Mouse (Mus musculus): ENCODE data around the gene Mmp28. TPM values are rescaled to one million over a fixed set of nuclear protein-coding genes. Genes with fewer than 3 reads are reported as not detected.

Mmp28 gene
- polyA plus RNA-seq (2015; fragmentation: Nextera tagmentation; extraction: Ambion mirVana): 2.6 and 4.9 TPM in 2 replicates

DNA sequence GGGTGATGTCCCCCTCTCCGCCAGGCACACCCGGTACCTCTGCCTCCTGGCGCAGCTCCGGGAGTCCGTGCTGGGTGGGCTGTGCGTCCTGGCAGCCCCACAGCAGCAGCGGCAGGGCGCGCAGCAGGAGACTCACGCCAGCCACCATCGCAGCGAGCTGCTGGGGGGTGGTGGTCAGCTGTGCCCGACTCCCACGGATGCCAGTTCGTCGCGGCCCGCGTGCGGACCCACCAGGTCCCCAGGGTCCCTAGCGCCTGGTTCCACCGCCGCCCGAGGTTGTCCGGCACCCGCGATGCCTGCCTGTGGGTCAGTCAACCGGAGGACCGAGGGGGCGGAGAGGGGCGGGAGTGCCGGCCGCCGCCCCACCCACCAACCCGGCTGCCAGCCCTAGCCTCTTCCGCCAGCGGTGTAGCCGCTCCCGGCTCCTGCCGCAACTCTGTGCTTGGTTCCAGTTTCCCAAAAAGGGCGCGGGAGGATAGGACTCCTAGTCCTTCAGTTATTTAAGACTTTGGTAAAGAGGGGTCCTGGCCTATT is at the start of gene Mmp28:
Gene Mmp28, minus strand, starts transcription at position 361 of the 534 bp plus-strand sequence.

DNA sequence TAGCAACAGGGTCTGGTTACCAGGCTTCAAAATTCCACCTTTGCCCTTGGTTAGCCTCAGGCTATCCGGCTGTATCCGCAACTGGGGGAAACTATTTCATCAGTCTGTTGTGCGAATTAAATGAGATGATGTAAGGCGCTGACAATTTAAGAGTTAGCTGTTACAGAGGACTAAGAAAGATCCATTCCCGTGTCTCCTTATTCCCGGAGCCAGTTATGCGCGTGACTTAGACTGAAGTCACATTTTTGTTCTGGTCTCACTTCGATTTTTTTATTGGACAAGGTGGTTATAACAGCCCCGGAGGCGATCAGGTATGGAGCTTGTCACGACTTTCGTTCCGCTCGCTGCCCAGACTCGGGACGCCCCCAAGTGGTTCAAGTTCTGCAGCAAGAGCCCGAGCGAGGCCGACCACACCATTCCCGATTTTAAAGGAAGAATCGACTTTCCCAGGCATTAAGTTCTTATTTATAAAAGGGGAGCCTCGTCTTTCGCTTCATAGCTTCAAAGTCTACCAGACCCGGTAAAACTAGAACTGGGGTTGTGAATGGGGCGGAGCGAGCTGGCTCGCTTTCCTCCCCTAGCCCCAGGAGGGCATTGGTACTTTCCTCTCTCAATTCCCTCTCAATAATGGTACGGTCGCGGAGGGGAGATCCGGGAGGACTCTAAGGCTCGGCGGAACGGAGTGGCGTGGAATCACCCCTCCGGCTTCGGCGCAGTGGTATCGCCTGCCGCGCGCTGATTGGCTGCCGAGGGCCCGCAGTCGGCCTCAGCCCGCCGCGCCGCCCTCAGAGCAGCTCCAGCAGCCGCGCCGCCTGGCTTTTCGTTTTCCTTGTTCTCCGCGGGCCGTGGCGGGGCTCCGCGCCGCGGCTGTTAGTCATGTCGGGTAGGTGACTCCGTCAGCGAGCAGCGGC is 9.7 kb upstream of the Mmp28 start, which contains the start of gene Taf15:
Gene Taf15, plus strand, starts transcription at position 763 of the 911 bp plus-strand sequence.

DNA sequence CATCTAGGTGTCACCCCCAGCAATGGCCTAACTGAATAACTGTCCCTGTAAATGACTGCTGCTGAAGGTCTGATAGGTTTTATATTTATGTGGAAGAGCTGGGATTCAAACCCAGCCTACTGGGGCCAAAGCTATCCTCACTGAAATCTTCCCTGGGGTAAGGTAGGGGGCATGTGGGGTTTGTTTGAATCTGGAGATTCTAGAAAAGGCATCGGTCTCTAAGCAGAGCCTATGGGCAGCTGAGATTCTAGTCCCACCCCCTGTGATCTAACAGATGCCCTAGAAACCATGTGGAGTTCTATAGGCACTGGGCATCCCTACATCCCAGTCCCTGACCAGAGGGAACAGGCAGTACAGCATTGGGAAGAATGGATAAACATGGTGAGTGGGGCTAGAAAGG is 25.5 kb downstream of the Mmp28 start, which contains the start of gene 1700020L24Rik:
Gene 1700020L24Rik, plus strand, starts transcription at position 301 of the 400 bp plus-strand sequence.

GRCm38 (mm10) chr11:83429355-83429754 is 33.5 kb downstream of the Mmp28 start, which contains the start of gene Gas2l2:
Gas2l2 (minus strand) TSS chr11:83429455.

GRCm38 (mm10) chr11:83409087-83409754 is 53.6 kb downstream of the Mmp28 start, which contains the start of gene Rasl10b:
Rasl10b (plus strand) TSS chr11:83409137.

Other genes with a start within 250 kb of the Mmp28 start
- 24.4 and 25.7 TPM in 2 replicates for gene Slfn14, start 176.3 kb downstream of the Mmp28 start, polyA plus RNA-seq (2015; fragmentation: Nextera tagmentation; extraction: Ambion mirVana)
- gene Ap2b1, start 164.0 kb downstream of the Mmp28 start, polyA plus RNA-seq (2015; fragmentation: Nextera tagmentation; extraction: Ambion mirVana): 17.3 and 18.6 TPM in 2 replicates
- 5.9 and 6.4 TPM in 2 replicates for gene Pex12, start 160.5 kb downstream of the Mmp28 start, polyA plus RNA-seq (2015; fragmentation: Nextera tagmentation; extraction: Ambion mirVana)
- 0.54 and 0.63 TPM in 2 replicates for gene Rasl10b, start 53.9 kb downstream of the Mmp28 start, polyA plus RNA-seq (2015; fragmentation: Nextera tagmentation; extraction: Ambion mirVana)
- not detected in 2 replicates for gene Gas2l2, start 33.6 kb downstream of the Mmp28 start, polyA plus RNA-seq (2015; fragmentation: Nextera tagmentation; extraction: Ambion mirVana)
- 3.9 and 5.7 TPM in 2 replicates for gene 1700020L24Rik, start 25.4 kb downstream of the Mmp28 start, polyA plus RNA-seq (2015; fragmentation: Nextera tagmentation; extraction: Ambion mirVana)
- gene Taf15, start 10.0 kb upstream of the Mmp28 start, polyA plus RNA-seq (2015; fragmentation: Nextera tagmentation; extraction: Ambion mirVana): 5.4 and 7.4 TPM in 2 replicates
- gene Heatr9, start 59.1 kb upstream of the Mmp28 start, polyA plus RNA-seq (2015; fragmentation: Nextera tagmentation; extraction: Ambion mirVana): not detected in 2 replicates
- gene Ccl5, start 67.4 kb upstream of the Mmp28 start, polyA plus RNA-seq (2015; fragmentation: Nextera tagmentation; extraction: Ambion mirVana): 16.8 and 30.0 TPM in 2 replicates
- 16.5 and 24.8 TPM in 2 replicates for gene Ccl9, start 115.6 kb upstream of the Mmp28 start, polyA plus RNA-seq (2015; fragmentation: Nextera tagmentation; extraction: Ambion mirVana)
- 117 and 129 TPM in 2 replicates for gene Ccl6, start 130.0 kb upstream of the Mmp28 start, polyA plus RNA-seq (2015; fragmentation: Nextera tagmentation; extraction: Ambion mirVana)
- gene Rpl9-ps1, start 182.6 kb upstream of the Mmp28 start, polyA plus RNA-seq (2015; fragmentation: Nextera tagmentation; extraction: Ambion mirVana): not detected in 2 replicates
- gene Ccl3, start 186.3 kb upstream of the Mmp28 start, polyA plus RNA-seq (2015; fragmentation: Nextera tagmentation; extraction: Ambion mirVana): 1.4 and 2.3 TPM in 2 replicates
- 1.3 and 1.6 TPM in 2 replicates for gene Ccl4, start 199.5 kb upstream of the Mmp28 start, polyA plus RNA-seq (2015; fragmentation: Nextera tagmentation; extraction: Ambion mirVana)
- 30.9 and 57.7 TPM in 2 replicates for gene Wfdc17, start 240.9 kb upstream of the Mmp28 start, polyA plus RNA-seq (2015; fragmentation: Nextera tagmentation; extraction: Ambion mirVana)
- 0.35 and 0.73 TPM in 2 replicates for gene Wfdc18, start 245.9 kb upstream of the Mmp28 start, polyA plus RNA-seq (2015; fragmentation: Nextera tagmentation; extraction: Ambion mirVana)

Data from spleen, postnatal 0 days (tissue).